Mouse (Mus musculus): ENCODE results near the gene Manba. TPM values are rescaled to one million over a fixed set of nuclear protein-coding genes. Genes with fewer than 3 reads are reported as not detected.

Manba gene
- 43.5 TPM for polyA plus RNA-seq (2017; shearing (Covaris generic))

GRCm38 (mm10) chr3:135485128-135485899 lies at the start of gene Manba:
Gene Manba (plus strand): TSS chr3:135485611.

DNA sequence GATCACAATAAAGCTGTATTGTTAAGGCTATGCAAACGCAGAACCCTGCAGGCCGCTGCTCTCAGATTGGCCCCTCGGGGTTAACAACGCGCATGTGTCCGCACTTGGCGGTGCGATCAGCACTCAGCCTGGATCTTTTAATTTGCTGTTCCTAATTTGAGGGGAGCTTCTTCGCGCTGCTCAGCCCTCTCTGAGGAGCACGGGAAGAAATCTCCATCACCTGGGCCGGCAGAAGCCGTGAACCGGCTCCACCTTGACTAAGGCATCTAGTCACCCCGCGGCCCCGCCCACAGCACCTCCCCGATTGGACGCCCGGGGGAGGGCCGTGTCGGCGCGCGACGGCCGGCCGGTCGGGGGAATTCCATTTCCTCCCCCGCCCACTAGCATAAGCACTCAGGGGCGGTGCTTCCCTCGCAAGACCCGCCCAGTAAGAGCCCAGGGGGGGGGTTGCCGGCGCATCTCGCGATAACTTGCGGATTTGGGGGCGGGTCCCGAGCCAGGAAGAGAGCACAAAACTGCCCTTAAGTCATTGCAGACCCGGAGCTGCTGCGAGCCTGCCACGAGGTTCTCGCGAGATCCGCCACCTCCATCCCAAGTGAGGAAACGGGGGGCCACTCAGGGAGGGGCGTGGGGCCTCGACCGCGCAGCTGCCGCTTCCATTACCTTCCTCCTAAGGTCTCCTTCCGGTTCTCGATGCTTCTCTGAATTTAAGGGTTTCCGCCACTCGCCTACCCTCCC lies 47.5 kb upstream of the Manba start, which contains the start of gene Ube2d3:
Gene Ube2d3 (plus strand): TSS at position 392 of the 738 bp plus-strand sequence.

Other genes with a start within 250 kb of the Manba start
- gene Bdh2, start 204.4 kb upstream of the Manba start, polyA plus RNA-seq (2017; shearing (Covaris generic)), result not detected
- 14.3 TPM for gene Slc9b2, start 177.9 kb upstream of the Manba start, polyA plus RNA-seq (2017; shearing (Covaris generic))
- 0.53 TPM for gene Slc9b1, start 137.6 kb upstream of the Manba start, polyA plus RNA-seq (2017; shearing (Covaris generic))
- 50.4 TPM for gene Cisd2, start 61.7 kb upstream of the Manba start, polyA plus RNA-seq (2017; shearing (Covaris generic))
- gene Ube2d3, start 47.5 kb upstream of the Manba start, polyA plus RNA-seq (2017; shearing (Covaris generic)), result 511 TPM
- 50.6 TPM for gene Nfkb1, start 205.9 kb downstream of the Manba start, polyA plus RNA-seq (2017; shearing (Covaris generic))